Mouse (Mus musculus) embryonic facial prominence, embryonic 12.5 days (tissue): ENCODE data around the gene Erc2. TPM values are rescaled to one million over a fixed set of nuclear protein-coding genes. Genes with fewer than 3 reads are reported as not detected.
"Not testable (repeated sequence)": the region's sequence is repeated elsewhere in the genome, so short reads cannot be mapped to it uniquely, and the experiment has no call there.

ENCODE experiments used
- ATAC-seq: fragments of 200-750 bp; cut with Nextera tagmentation; 2 replicates; pipeline ENCODE4 v1.8.0; 2017; ENCODE audit not compliant: insufficient number of reproducible peaks, insufficient read depth, low FRiP score, low TSS enrichment
- H3K27ac ChIP-seq: fragments of 300-500 bp; sonication (generic); 2 replicates; pipeline ENCODE4 v1.5.1; 2016; ENCODE audit warnings: mild to moderate bottlenecking
- H3K27me3 ChIP-seq: fragments of 300-500 bp; sonication (generic); 2 replicates; pipeline ENCODE4 v1.6.1; 2016; ENCODE audit warnings: mild to moderate bottlenecking, moderate library complexity
- H3K36me3 ChIP-seq: fragments of 300-500 bp; sonication (generic); 2 replicates; pipeline ENCODE4 v1.6.1; 2016; ENCODE audit warnings: mild to moderate bottlenecking
- H3K4me1 ChIP-seq: fragments of 300-500 bp; sonication (generic); 2 replicates; pipeline ENCODE4 v1.6.1; 2016
- H3K4me2 ChIP-seq: fragments of 300-500 bp; sonication (generic); replicated peaks from 2 replicates; pipeline ENCODE4 v1.6.1; 2016; ENCODE audit warnings: mild to moderate bottlenecking, moderate library complexity
- H3K4me3 ChIP-seq: fragments of 300-500 bp; sonication (generic); 2 replicates; pipeline ENCODE4 v1.5.1; 2016; ENCODE audit warnings: mild to moderate bottlenecking
- H3K9ac ChIP-seq: fragments of 300-500 bp; sonication (generic); 2 replicates; pipeline ENCODE4 v1.6.1; 2016; ENCODE audit warnings: mild to moderate bottlenecking, moderate library complexity
- H3K9me3 ChIP-seq: fragments of 300-500 bp; sonication (generic); 2 replicates; pipeline ENCODE4 v1.6.1; 2016; ENCODE audit warnings: mild to moderate bottlenecking, moderate library complexity
- WGBS: fragments of 180-500 bp; shearing (Covaris S2); methylation state at CpG from one replicate; pipeline ENCODE4 v1.1.7; 2016; 5-methylcytosine and 5-hydroxymethylcytosine counted together
- polyA plus RNA-seq: library from polyadenylated mRNA; unstranded; fragments of >200 nt; fragmentation: Nextera tagmentation; extraction: Ambion mirVana; gene quantifications from 2 replicates; pipeline ENCODE4 v1.2.1, GENCODE M21; 2016

Gene Erc2
- polyA plus RNA-seq, 1 experiment from 2014 or later = 12.0 TPM

DNA sequence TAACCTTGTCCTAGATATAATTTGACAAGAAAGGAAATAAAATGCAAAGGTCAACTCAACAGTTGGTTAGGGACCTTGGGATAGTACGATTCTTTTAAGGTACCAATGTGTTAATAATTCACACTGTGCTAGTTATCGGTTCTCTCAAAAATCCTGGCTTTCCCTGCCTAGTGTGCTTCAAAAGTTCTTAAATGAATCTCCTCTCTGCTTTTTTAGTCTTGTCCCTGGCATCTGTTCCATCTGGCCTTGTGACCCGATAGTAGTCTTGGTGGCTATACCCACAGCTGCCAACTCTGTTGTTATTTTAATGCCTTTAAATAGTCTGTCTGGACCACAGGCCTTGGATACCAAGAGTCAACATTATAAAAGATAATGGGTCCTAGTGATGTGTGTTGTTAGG is 225.1 kb downstream of the Erc2 start:
- no peak overlapping the region for H3K27ac ChIP-seq
- no peak overlapping the region for H3K9ac ChIP-seq
- 77% methylated on average over 3 of the region's 3 CpGs for WGBS
- no peaks in the 10 kb centered on the region for H3K4me1 ChIP-seq
- no peaks in the 10 kb centered on the region for H3K9me3 ChIP-seq
- no peaks in the 10 kb centered on the region for H3K36me3 ChIP-seq
- H3K4me3 ChIP-seq = no peak overlapping the region
- no peaks in the 10 kb centered on the region for H3K27me3 ChIP-seq
- ATAC-seq = no peak
- H3K4me2 ChIP-seq = no peak overlapping the region

DNA sequence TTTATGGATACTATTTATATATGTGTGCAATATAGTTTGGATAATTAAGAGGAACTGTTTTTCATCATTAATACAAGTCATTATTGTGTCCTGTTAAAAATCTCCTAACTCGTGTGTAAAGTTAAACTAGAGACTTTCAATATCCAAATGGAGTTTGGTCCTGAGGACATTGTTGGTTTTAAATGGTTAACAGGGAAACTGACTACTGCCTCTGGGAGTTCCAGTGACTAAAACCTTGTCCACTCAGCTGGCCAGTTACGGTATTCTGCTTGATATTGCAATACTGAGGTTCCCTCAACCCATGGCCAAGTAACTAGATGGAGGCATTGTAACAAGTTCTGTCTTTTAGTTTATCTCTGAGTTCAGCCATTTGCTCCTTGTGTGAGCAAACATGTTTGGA is 229.0 kb downstream of the Erc2 start:
- WGBS = 83% methylated on average over 2 of the region's 2 CpGs
- H3K4me2 ChIP-seq = no peak overlapping the region

DNA sequence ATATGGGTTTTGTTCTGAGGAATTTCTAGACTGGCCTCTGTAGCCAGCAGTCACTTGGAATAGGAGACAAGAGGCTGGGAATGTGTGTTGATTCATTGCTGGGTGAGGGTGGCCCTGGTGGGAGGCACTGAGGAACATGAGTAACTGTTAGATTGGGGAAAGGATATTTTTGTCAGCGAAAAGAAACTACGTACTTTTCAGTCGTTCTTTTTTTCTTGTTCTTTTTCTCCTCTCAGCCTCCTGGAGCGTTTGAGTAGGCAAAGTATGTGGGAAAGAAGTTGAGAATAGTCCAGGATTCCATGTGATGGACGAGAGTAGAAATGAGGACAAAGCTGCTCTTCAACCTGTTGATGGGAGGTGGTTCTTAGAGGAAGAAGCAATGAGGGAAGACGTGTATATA is 230.4 kb downstream of the Erc2 start:
- no peak overlapping the region for H3K4me3 ChIP-seq
- no peak overlapping the region for H3K4me2 ChIP-seq
- H3K9ac ChIP-seq = no peak overlapping the region
- no peaks in the 10 kb centered on the region for H3K36me3 ChIP-seq
- H3K27me3 ChIP-seq = no peaks in the 10 kb centered on the region
- H3K9me3 ChIP-seq = no peaks in the 10 kb centered on the region
- H3K27ac ChIP-seq = no peak overlapping the region
- H3K4me1 ChIP-seq = no peaks in the 10 kb centered on the region
- 83% methylated on average over 6 of the region's 6 CpGs for WGBS
- ATAC-seq = no peak

More for the DNA sequence above, 229.0 kb downstream of the Erc2 start:
- no peak overlapping the region for H3K4me3 ChIP-seq
- no peaks in the 10 kb centered on the region for H3K9me3 ChIP-seq
- no peak overlapping the region for H3K27ac ChIP-seq
- H3K4me1 ChIP-seq = no peaks in the 10 kb centered on the region
- no peaks in the 10 kb centered on the region for H3K36me3 ChIP-seq
- no peak for ATAC-seq
- no peaks in the 10 kb centered on the region for H3K27me3 ChIP-seq
- H3K9ac ChIP-seq = no peak overlapping the region

DNA sequence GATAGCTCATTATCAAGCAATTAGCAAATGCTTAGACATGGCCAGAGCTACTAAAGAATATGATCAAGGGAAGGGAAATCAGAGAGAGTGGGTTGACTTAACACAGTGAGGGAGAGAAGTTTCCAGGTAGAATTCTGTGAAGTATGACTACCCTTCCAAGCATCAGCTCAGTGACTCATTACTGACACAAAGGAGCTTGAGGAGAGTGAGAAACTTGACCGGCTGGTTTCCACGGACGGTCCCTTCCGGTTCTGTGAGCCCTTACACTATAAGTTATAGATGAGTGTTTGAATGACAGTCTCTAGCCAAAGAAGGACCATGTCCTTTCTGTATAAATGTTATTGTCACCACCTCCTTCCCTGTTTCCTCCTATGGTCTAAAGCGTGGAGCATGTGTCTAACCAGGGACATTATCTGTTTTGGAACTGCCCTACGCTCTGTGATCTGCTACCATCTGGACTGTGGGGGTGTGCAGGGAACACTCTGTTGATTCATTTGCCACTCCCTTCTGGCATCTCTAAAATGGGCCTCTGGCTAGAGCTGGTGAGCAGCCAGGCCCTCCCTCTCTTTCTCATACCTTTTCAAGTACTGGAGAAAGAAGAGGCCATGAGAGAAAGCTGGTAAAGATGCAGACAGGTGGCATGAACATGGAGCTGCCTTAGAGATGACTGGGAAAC is 238.3 kb downstream of the Erc2 start:
- ATAC-seq = no peak
- H3K9ac ChIP-seq = no peak overlapping the region
- no peak overlapping the region for H3K4me3 ChIP-seq
- no peak overlapping the region for H3K4me2 ChIP-seq
- H3K27ac ChIP-seq = no peak overlapping the region
- 87% methylated on average over 6 of the region's 6 CpGs for WGBS
- H3K27me3 ChIP-seq = no peaks in the 10 kb centered on the region
- H3K36me3 ChIP-seq = no peaks in the 10 kb centered on the region
- no peaks in the 10 kb centered on the region for H3K4me1 ChIP-seq
- no peaks in the 10 kb centered on the region for H3K9me3 ChIP-seq

DNA sequence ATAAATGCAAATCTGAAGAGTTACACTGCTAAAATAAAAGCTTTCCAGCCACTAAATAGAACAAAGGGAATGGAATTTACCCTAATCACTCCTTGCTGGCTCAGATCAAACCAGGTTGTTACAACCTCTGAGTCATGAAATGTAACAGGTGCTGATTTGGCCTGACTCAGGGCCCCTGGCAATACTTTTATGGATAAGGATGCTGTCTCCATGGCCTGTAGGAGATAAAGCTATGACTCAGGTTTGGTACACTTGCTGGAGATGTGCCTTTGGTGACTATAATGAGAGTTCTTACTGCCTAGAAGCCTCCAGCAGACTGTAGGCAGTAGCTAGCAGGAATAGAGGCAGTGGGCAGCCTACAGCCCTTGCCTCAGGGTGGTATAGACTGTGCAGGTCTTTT is 240.1 kb downstream of the Erc2 start:
- Histone ChIP-seq H3K36me3 (no peaks in the 10 kb centered on the region), H3K9ac (no peak overlapping the region), H3K27ac (no peak overlapping the region), H3K4me1 (no peaks in the 10 kb centered on the region), H3K27me3 (no peaks in the 10 kb centered on the region), H3K9me3 (no peaks in the 10 kb centered on the region), H3K4me2 (no peak overlapping the region), H3K4me3 (no peak overlapping the region)
- no peak for ATAC-seq

- H3K9ac ChIP-seq = no peak overlapping the region
- no peaks in the 10 kb centered on the region for H3K36me3 ChIP-seq
- H3K27me3 ChIP-seq = no peaks in the 10 kb centered on the region
- no peak overlapping the region for H3K4me3 ChIP-seq
- H3K4me1 ChIP-seq = no peaks in the 10 kb centered on the region
- H3K4me2 ChIP-seq = no peak overlapping the region
- ATAC-seq = no peak
- no peak overlapping the region for H3K27ac ChIP-seq
- no peaks in the 10 kb centered on the region for H3K9me3 ChIP-seq
Measured at GRCm38 (mm10) chr14:27867386-27867785, 245.2 kb downstream of the Erc2 start.

DNA sequence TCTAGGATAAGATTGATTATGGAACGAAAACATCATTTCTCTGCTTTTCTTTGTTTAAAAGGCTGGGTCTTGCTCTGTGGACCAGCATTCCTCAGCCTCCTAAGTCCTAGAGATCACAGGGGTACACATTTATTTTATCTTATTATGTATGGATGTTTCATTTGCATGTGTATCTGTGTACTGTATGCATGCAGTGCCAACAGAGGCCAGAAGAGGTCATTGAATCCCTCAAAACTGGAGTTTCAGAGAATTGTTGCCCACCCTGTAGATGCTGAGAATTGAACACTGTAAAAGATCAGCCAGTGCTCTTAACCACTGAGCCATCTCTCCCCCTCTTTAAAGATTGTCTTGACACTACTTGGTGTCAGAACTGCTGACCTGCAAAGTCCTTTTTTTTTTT is 251.4 kb downstream of the Erc2 start:
- Histone ChIP-seq H3K9me3 (no peaks in the 10 kb centered on the region), H3K27ac (no peak overlapping the region), H3K9ac (no peak overlapping the region), H3K27me3 (no peaks in the 10 kb centered on the region), H3K4me1 (no peaks in the 10 kb centered on the region), H3K4me2 (no peak overlapping the region), H3K4me3 (no peak overlapping the region), H3K36me3 (no peaks in the 10 kb centered on the region)
- WGBS = 96% methylated on average over 1 of the region's 1 CpGs
- ATAC-seq = no peak

- Histone ChIP-seq H3K4me2 (no peak overlapping the region), H3K27me3 (no peaks in the 10 kb centered on the region), H3K4me1 (no peaks in the 10 kb centered on the region), H3K27ac (no peak overlapping the region), H3K4me3 (no peak overlapping the region), H3K36me3 (no peaks in the 10 kb centered on the region), H3K9ac (no peak overlapping the region), H3K9me3 (no peaks in the 10 kb centered on the region)
- ATAC-seq = no peak
- 75% methylated on average over 13 of the region's 13 CpGs for WGBS
Measured at GRCm38 (mm10) chr14:27875991-27876411, 253.8 kb downstream of the Erc2 start.

DNA sequence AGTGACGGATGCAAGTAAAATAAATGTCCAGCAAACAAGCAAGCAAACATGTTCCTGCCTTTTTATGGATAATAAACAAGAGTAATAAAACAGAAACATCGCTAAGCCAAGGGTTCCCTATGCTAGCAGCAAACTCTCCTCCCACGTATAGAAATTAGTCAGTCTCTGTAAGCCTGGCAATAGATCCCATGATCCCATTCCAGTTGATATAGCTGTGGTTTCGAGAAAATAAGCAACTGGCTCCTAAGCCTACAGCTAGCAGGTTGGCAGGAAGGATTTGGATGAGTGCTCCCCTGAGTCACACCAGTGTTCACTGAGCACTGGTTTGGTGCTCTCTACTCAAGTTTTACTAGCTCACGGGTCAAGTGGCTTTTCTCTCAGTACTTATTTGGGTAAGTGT is 259.7 kb downstream of the Erc2 start:
- Histone ChIP-seq H3K27ac (no peak overlapping the region), H3K36me3 (no peaks in the 10 kb centered on the region), H3K4me2 (no peak overlapping the region), H3K9ac (no peak overlapping the region), H3K4me3 (no peak overlapping the region), H3K4me1 (no peaks in the 10 kb centered on the region), H3K9me3 (no peaks in the 10 kb centered on the region), H3K27me3 (no peaks in the 10 kb centered on the region)
- no peak for ATAC-seq
- 81% methylated on average over 5 of the region's 5 CpGs for WGBS

- not testable (repeated sequence) for H3K4me3 ChIP-seq, H3K4me1 ChIP-seq, H3K9me3 ChIP-seq, H3K9ac ChIP-seq, H3K36me3 ChIP-seq, ATAC-seq, H3K27me3 ChIP-seq, H3K4me2 ChIP-seq, H3K27ac ChIP-seq
- 78% methylated on average over 5 of the region's 5 CpGs for WGBS
Measured at GRCm38 (mm10) chr14:27886337-27886736, 264.1 kb downstream of the Erc2 start.

DNA sequence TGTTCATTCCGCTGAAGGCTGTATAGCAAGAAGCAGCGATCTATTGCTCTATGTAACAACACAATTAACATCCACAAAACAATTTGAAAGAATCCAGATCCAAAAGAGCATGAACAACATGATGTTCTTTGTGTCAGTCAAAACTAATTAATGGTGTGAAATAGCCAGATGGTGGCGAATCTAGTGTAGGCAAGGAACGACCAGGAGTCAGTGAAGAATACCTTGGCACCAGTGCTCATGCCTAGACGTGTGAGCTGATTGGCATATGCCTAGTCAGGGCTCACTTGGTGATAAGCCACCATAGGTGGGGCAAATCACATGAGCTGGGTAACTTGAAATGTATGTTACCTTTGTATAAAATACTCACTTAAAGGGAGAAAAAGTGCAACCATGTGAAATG is 265.3 kb downstream of the Erc2 start:
- 91% methylated on average over 5 of the region's 5 CpGs for WGBS
- Histone ChIP-seq H3K27me3 (no peaks in the 10 kb centered on the region), H3K9ac (no peak overlapping the region), H3K4me3 (no peak overlapping the region), H3K4me2 (no peak overlapping the region), H3K36me3 (no peaks in the 10 kb centered on the region), H3K4me1 (no peaks in the 10 kb centered on the region), H3K9me3 (no peaks in the 10 kb centered on the region), H3K27ac (no peak overlapping the region)
- no peak for ATAC-seq

- no peak overlapping the region for H3K27ac ChIP-seq
- H3K9me3 ChIP-seq = no peaks in the 10 kb centered on the region
- H3K9ac ChIP-seq = no peak overlapping the region
- H3K4me1 ChIP-seq = no peaks in the 10 kb centered on the region
- WGBS = 81% methylated on average over 2 of the region's 2 CpGs
- no peaks in the 10 kb centered on the region for H3K27me3 ChIP-seq
- no peaks in the 10 kb centered on the region for H3K36me3 ChIP-seq
- ATAC-seq = no peak
- no peak overlapping the region for H3K4me3 ChIP-seq
- H3K4me2 ChIP-seq = no peak overlapping the region
Measured at GRCm38 (mm10) chr14:27889650-27890049, 267.4 kb downstream of the Erc2 start.

DNA sequence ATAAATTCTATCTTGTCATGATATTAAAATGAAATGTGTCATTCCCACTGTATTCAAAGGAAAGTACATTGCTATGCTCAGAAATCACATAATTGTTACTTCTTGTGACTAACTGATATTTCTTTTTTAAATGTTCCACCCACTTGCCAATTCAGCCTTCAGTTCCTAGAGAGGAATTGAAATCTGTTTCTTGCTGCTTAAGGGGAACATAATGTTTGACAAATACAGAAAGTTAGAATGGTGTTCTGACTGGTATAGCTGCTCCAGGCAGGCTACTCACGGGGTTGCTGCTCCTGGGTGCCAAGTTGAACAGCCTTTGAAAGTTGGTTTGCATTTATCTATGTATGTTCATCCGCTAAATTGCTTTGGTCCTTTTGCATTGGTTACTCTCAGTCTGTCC is 270.2 kb downstream of the Erc2 start:
- WGBS = 83% methylated on average over 2 of the region's 2 CpGs
- Histone ChIP-seq H3K4me3 (no peak overlapping the region), H3K9me3 (no peaks in the 10 kb centered on the region), H3K4me2 (no peak overlapping the region), H3K4me1 (no peaks in the 10 kb centered on the region), H3K27ac (no peak overlapping the region), H3K9ac (no peak overlapping the region), H3K27me3 (no peaks in the 10 kb centered on the region), H3K36me3 (no peaks in the 10 kb centered on the region)
- no peak for ATAC-seq
